Mouse (Mus musculus): ENCODE results near the gene Myl6. TPM values are rescaled to one million over a fixed set of nuclear protein-coding genes. Genes with fewer than 3 reads are reported as not detected.
A peak's percentile ranks its signal among the peaks of the same experiment; 100 is the strongest.

The Myl6 gene
- total RNA-seq, 2 experiments from 2014 or later: 602 to 610 TPM

DNA sequence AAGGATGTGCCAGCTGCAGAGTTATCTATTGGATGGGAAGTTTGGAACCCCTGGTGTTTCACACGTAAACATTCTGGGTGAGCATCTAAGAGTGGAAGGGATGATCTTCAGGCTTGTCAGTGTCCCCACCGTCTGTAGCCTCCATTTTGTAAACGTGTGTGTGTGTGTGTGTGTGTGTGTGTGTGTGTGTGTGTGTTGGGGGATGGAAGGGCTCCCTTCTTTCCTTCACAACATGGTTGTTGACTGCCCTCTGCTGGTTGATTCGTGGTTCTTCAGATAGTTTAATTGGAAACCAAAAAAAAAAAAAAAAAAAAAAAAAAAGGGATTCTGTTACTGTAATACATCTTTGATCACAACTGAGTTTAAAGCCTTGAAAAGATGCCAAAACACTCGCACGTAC is 38.7 kb downstream of the Myl6 start:
- DNase-seq (ENCODE audit: extremely low spot score in 1 of 2, low spot score in 2 of 2): peak; percentile 70 to 79
- intact Hi-C loops (cut with DNase I): loop anchor here (5.0 to 10.0 kb wide), 3 partner anchors 43 to 120 kb away; partner anchors contain the start of genes Ankrd52, Cs, Nabp2 and Rnf41

DNA sequence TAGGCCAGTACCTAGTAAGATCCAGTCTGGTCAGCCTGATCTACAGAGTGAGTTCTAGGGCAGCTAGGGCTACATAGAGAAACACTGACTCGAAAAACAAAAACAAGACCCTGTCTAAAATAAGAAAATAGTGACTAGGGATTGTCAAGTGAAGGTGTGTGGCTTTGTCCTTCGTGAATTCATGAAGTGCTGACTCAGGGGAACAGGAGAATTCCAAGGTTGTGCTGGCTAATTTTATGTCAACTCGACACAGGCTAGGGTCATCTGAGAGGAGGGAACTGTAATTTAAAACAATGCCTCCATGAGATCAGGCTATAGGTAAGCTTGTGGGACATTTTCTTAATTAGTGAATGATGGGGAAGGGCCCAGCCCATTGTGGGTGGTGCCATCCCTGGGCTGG is 39.5 kb downstream of the Myl6 start:
- intact Hi-C loops (cut with DNase I): loop anchor here (10.0 kb wide), 1 partner anchor 120 kb away; the partner anchor contains the start of gene Cs
- DNase-seq (ENCODE audit: extremely low spot score in 1 of 2, low spot score in 2 of 2): no peak

DNA sequence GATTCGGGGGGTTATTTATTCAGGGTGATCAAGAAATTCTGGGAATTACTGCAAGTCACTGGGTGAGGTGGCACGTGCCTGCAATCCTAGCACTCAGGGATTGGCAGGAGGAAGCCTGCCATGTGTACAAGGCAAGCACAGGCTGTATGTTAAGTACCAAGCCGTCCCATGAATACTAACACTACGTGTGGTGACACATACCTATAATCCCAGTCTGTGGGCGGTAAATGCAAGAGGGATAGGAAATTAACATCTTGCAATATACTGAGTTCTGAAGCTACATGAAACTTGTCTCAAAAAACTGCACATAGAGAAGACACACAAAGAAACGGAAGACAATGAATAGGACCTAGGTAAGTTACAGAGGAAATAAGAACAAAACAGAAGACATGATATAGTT is 42.9 kb downstream of the Myl6 start:
- intact Hi-C loops (cut with DNase I): loop anchor here (10.0 kb wide), 1 partner anchor 116 kb away; the partner anchor contains the start of gene Cs
- DNase-seq (ENCODE audit: extremely low spot score in 1 of 2, low spot score in 2 of 2): no peak

DNA sequence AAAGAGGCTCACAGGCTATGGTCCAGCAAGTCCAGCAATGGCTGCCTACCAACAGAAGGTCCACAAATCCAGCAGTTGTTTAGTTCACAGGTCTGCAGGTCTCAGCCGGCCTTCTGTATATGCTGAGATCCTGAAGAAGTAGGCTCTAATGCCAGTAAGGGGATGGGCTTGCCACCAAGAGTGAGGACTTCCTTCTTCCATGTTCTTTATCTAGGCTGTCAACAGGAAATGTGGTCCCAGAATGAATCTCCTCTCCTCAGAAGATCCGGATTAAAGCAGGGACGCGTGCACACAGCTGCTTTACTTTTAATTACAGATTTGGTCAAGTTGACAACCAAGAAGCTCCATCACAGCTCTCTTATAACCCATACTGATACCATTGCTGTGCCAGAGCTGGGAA is 48.5 kb downstream of the Myl6 start:
- no peak for DNase-seq (ENCODE audit: extremely low spot score in 1 of 2, low spot score in 2 of 2)
- intact Hi-C loops (cut with DNase I): no loop called here

DNA sequence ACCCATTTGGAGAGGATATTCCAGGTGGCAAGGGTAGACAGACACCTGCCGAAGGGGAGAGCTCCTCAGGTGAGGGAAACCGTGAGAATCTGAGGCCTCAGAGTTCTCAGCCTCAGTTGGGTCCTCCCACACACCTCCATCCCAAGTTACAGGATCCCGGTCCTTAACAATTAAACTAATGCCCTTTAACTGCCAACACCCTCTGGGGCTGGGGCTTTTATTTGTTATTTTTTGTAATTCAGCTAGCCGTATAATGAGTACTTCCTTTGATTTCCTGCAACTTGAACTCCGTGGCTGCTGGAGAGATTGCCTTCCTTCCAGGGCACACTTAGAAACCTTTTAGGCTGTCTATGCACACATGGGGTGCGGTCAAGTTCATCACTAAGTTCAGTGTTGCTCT is 49.6 kb downstream of the Myl6 start:
- DNase-seq (ENCODE audit: extremely low spot score in 1 of 2, low spot score in 2 of 2): no peak
- intact Hi-C loops (cut with DNase I): no loop called here

DNA sequence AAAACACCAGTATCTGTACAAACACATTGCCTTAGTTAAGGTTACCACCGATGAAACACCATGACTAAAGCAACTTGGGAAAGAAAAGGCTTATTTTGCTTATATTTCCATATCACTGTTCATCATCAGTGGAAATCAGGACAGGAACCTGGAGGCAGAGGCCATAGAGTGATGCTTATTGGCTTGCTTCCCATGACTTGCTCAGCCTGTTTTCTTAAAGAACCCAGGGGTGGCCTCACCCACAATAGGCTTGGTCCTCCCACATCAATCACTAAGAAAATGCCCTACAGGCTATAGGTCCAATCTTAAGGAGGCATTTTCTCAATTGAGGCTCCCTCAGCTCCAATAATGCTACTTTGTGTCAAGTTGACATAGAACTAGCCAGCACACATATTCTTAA is 51.2 kb downstream of the Myl6 start:
- DNase-seq (ENCODE audit: extremely low spot score in 1 of 2, low spot score in 2 of 2): no peak
- intact Hi-C loops (cut with DNase I): no loop called here

DNA sequence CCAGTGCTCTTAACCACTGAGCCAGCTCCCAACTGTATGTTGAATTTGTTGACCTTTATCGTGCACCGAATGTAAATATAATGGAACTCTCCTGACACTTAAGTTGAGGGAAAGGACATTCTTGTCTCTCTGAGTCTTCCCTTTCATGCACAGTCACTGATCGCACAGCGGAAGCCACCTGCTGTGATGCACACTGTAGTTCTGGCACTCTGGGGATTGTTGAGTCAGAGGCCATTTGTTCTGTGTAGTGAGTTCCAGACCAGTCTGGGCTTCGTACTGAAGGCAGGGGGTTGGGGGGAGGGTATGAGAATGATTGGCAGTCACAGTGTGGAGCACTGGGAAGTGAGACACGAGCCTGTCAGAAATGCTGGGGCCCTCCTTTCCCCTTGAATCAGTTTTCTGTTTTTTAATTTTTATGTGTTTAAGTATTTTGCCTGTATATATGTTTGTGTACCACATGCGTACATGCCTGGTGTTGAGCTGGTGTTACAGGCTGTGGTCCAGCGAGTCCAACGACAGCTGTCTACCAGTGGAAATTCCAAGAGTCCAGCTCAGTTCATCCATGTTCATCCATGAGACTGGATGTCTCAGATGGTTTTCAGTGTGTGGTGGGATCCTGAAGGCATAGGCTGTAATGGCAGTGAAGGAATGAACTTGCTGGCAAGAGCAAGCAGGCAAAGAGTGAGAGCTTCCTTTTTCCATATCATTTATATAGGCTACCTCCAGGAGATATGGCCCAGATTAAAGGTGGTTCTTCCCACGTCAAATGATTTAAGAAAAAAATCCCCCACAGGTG is 52.4 kb downstream of the Myl6 start:
- intact Hi-C loops (cut with DNase I): no loop called here
- no peak for DNase-seq (ENCODE audit: extremely low spot score in 1 of 2, low spot score in 2 of 2)

Small RNAs within 50 kb of the gene (microRNA-seq; reads per million reads assigned to microRNA genes)
- gene Mir6916 (not detected), gene Mir8105 (2.0 reads per million)

Other genes with a start within 250 kb of the Myl6 start
- not detected for gene Apon, start 240.0 kb downstream of the Myl6 start, total RNA-seq (2021)
- gene Apof, start 225.5 kb downstream of the Myl6 start, total RNA-seq (2021): not detected
- 10 to 100 TPM; 20.2 to 26.0 TPM for gene Stat2, start 223.6 kb downstream of the Myl6 start, total RNA-seq (2021)
- gene Il23a, start 195.4 kb downstream of the Myl6 start, total RNA-seq (2021): under 1 TPM; 0.43 to 0.58 TPM
- gene Pan2, start 190.8 kb downstream of the Myl6 start, total RNA-seq (2021): 10 to 100 TPM; 13.0 to 14.1 TPM
- gene Cnpy2, start 171.7 kb downstream of the Myl6 start, total RNA-seq (2021): 10 to 100 TPM; 64.4 to 69.7 TPM
- gene Cs, start 156.4 kb downstream of the Myl6 start, total RNA-seq (2021): 100 to 1,000 TPM; 287 to 288 TPM
- gene Coq10a, start 125.1 kb downstream of the Myl6 start, total RNA-seq (2021): 10 to 100 TPM; 69.8 to 74.6 TPM
- 10 to 100 TPM; 74.4 TPM for gene Ankrd52, start 117.0 kb downstream of the Myl6 start, total RNA-seq (2021)
- gene Slc39a5, start 92.9 kb downstream of the Myl6 start, total RNA-seq (2021): under 1 TPM; 0.56 to 0.69 TPM
- gene Nabp2, start 82.7 kb downstream of the Myl6 start, total RNA-seq (2021): 10 to 100 TPM; 88.5 to 93.8 TPM
- 10 to 100 TPM; 79.3 to 81.6 TPM for gene Rnf41, start 82.5 kb downstream of the Myl6 start, total RNA-seq (2021)
- 100 to 1,000 TPM; 204 to 226 TPM for gene Smarcc2, start 34.9 kb downstream of the Myl6 start, total RNA-seq (2021)
- gene Myl6b, start 4.5 kb upstream of the Myl6 start, total RNA-seq (2021): 10 to 100 TPM; 30.9 to 34.1 TPM
- gene Esyt1, start 31.7 kb upstream of the Myl6 start, total RNA-seq (2021): 1 to 10 TPM; 8.9 to 9.3 TPM
- 10 to 100 TPM; 10.8 to 10.9 TPM for gene Zc3h10, start 53.6 kb upstream of the Myl6 start, total RNA-seq (2021)
- gene Rpl41, start 55.2 kb upstream of the Myl6 start, total RNA-seq (2021): 1,000 to 10,000 TPM; 2,483 to 2,553 TPM
- gene Pa2g4, start 71.8 kb upstream of the Myl6 start, total RNA-seq (2021): 10 to 100 TPM; 80.0 to 83.7 TPM
- 1 to 10 TPM; 1.1 to 2.2 TPM for gene Erbb3, start 95.5 kb upstream of the Myl6 start, total RNA-seq (2021)
- 100 to 1,000 TPM; 382 to 405 TPM for gene Rps26, start 132.6 kb upstream of the Myl6 start, total RNA-seq (2021)
- 10 to 100 TPM; 18.5 to 19.8 TPM for gene Ikzf4, start 151.8 kb upstream of the Myl6 start, total RNA-seq (2021)
- gene Suox, start 179.9 kb upstream of the Myl6 start, total RNA-seq (2021): 10 to 100 TPM; 11.1 to 11.8 TPM
- 100 to 1,000 TPM; 120 to 121 TPM for gene Rab5b, start 202.1 kb upstream of the Myl6 start, total RNA-seq (2021)
- under 1 TPM; 0.51 to 0.63 TPM for gene Pmel, start 210.1 kb upstream of the Myl6 start, total RNA-seq (2021)
- 1 to 10 TPM; 4.3 to 4.7 TPM for gene Cdk2, start 210.9 kb upstream of the Myl6 start, total RNA-seq (2021)